19 mouse cellular contexts compared by ENCODE assay signal in genomic region chr2:33826777-33827176, GRCm38 (mm10).
DNase-seq lines count a peak whose midpoint lies in the region; ATAC-seq lines count a peak whose summit lies in the region.
"Had no signal": no experiment of that assay in that cellular context is flagged by ENCODE, and none has a peak within 500 bp of the region (broad histone marks: within the 10 kb centered on the region; RNA-seq: fewer than 3 reads in every experiment).

No protein-coding gene starts in this region.

- peaks cover 32% of the 10 kb centered on the region for H3K4me1 ChIP-seq in liver, embryonic 15.5 days (replicated peaks)

- no peaks in the 10 kb centered on the region for H3K27me3 ChIP-seq in liver, embryonic 15.5 days
- H3K27me3 ChIP-seq: embryonic facial prominence, embryonic 12.5 days; forebrain, embryonic 13.5 days; hindbrain, embryonic 13.5 days; limb, embryonic 13.5 days; midbrain, embryonic 15.5 days; neural tube, embryonic 15.5 days had no signal

- no peak overlapping the region for H3K4me3 ChIP-seq in liver, embryonic 15.5 days (replicated peaks)
- H3K4me3 ChIP-seq: embryonic facial prominence, embryonic 12.5 days; erythroblast, embryonic 14.5 days; forebrain, embryonic 13.5 days; hindbrain, embryonic 13.5 days; limb, embryonic 13.5 days; midbrain, embryonic 15.5 days; neural tube, embryonic 15.5 days had no signal

- WGBS in liver, embryonic 15.5 days (ENCODE audit: insufficient replicate concordance): 76% methylated on average over 6 of the region's 6 CpGs

- H3K36me3 ChIP-seq in liver, embryonic 15.5 days (replicated peaks): peaks cover 33% of the 10 kb centered on the region

- peak overlapping the region; percentile 24; the same call in 1 of the 2 replicates for H3K27ac ChIP-seq in liver, embryonic 15.5 days (replicated peaks)
- H3K27ac ChIP-seq: embryonic facial prominence, embryonic 12.5 days; forebrain, embryonic 13.5 days; hindbrain, embryonic 13.5 days; limb, embryonic 13.5 days; midbrain, embryonic 15.5 days; neural tube, embryonic 15.5 days had no signal

- H3K4me2 ChIP-seq in liver, embryonic 15.5 days: no peak overlapping the region
- H3K4me2 ChIP-seq: embryonic facial prominence, embryonic 12.5 days; forebrain, embryonic 13.5 days; hindbrain, embryonic 13.5 days; limb, embryonic 13.5 days; midbrain, embryonic 15.5 days; neural tube, embryonic 15.5 days had no signal

- intact Hi-C loops in heart, postnatal 25 days (cut with DNase I): no loop called here

- DNase-seq in kidney, adult 18-20 months: peak; percentile 19
- DNase-seq in kidney, postnatal 10 days: no peak
- DNase-seq in liver: no peak
- DNase-seq in heart, postnatal 25 days (ENCODE audit: low spot score): peak; percentile 17
- no peak for DNase-seq in cerebellum, postnatal 14 days
- DNase-seq: adrenal gland, postnatal 10 days; cerebellum, adult 9-11 months; gastrocnemius, postnatal 14 days; lung, adult 2 months; spleen, adult 18-20 months had no signal

- no peaks in the 10 kb centered on the region for H3K9me3 ChIP-seq in liver, embryonic 15.5 days (replicated peaks)
- H3K9me3 ChIP-seq: embryonic facial prominence, embryonic 12.5 days; forebrain, embryonic 13.5 days; hindbrain, embryonic 13.5 days; limb, embryonic 13.5 days; midbrain, embryonic 15.5 days; neural tube, embryonic 15.5 days had no signal

- no peak for ATAC-seq in liver, embryonic 15.5 days (ENCODE audit: insufficient read depth)
- ATAC-seq in activated CD4-positive, CD25-positive, alpha-beta regulatory T cell, adult 4 months: no peak
- ATAC-seq: forebrain, embryonic 13.5 days; midbrain, embryonic 15.5 days had no signal

- no peak overlapping the region for H3K9ac ChIP-seq in liver, embryonic 15.5 days
- H3K9ac ChIP-seq: embryonic facial prominence, embryonic 12.5 days; forebrain, embryonic 13.5 days; hindbrain, embryonic 13.5 days; limb, embryonic 13.5 days; midbrain, embryonic 15.5 days; neural tube, embryonic 15.5 days had no signal

Comparison
In these comparisons a context has a peak if more than half of its experiments do, and no peak if none do; other contexts are left out.
1. DNase-seq: peak in kidney, adult 18-20 months (single experiment) and heart, postnatal 25 days (single experiment); none in kidney, postnatal 10 days (single experiment), liver (single experiment) and cerebellum, postnatal 14 days (0 of 2).